Comparison of ENCODE assay signal across 7 mouse cellular contexts in genomic region chr8:126986495-126986894, GRCm38 (mm10). TPM values are rescaled to one million over a fixed set of nuclear protein-coding genes. Genes with fewer than 3 reads are reported as not detected.
A peak's percentile ranks its signal among the peaks of the same experiment; 100 is the strongest.
DNase-seq lines count a peak whose midpoint lies in the region; ATAC-seq lines count a peak whose summit lies in the region.

No protein-coding gene starts in this region.

- no peaks in the 10 kb centered on the region for H3K4me1 ChIP-seq in intestine, embryonic 16.5 days (ENCODE audit: control insufficient read depth, insufficient read depth, low read length)
- H3K4me1 ChIP-seq in midbrain, embryonic 11.5 days (ENCODE audit: control insufficient read depth, insufficient read depth, low read length), result no peaks in the 10 kb centered on the region

- H3K9ac ChIP-seq in intestine, embryonic 16.5 days (ENCODE audit: low read depth, low read length), result no peak overlapping the region
- H3K9ac ChIP-seq in midbrain, embryonic 11.5 days (ENCODE audit: low read length), result no peak overlapping the region

- intact Hi-C loops in left cerebral cortex, postnatal 14 days (cut with DNase I), result loop anchor here (2.0 kb wide), 2 partner anchors 152 to 192 kb away; no protein-coding TSS in a partner anchor

- 2% methylated on average over 12 of the region's 12 CpGs for WGBS in intestine, embryonic 16.5 days
- WGBS in midbrain, embryonic 11.5 days, result 4% methylated on average over 12 of the region's 12 CpGs

- no peaks in the 10 kb centered on the region for H3K27me3 ChIP-seq in intestine, embryonic 16.5 days (replicated peaks; ENCODE audit: control insufficient read depth, insufficient read depth, low read length)
- H3K27me3 ChIP-seq in midbrain, embryonic 11.5 days (ENCODE audit: control insufficient read depth, insufficient read depth, low read length), result no peaks in the 10 kb centered on the region

- ATAC-seq in activated CD4-positive, CD25-positive, alpha-beta regulatory T cell, adult 4 months, result peak; percentile 91
- ATAC-seq in common myeloid progenitor, adult 5-6 weeks (replicated peaks; ENCODE audit: low read depth, poor library complexity, severe bottlenecking), result peak; percentile 95
- peak; percentile 72 for ATAC-seq in intestine, embryonic 16.5 days
- peak; percentile 64 for ATAC-seq in midbrain, embryonic 11.5 days (ENCODE audit: low FRiP score)

- H3K9me3 ChIP-seq in intestine, embryonic 16.5 days (ENCODE audit: control insufficient read depth, low read length), result no peaks in the 10 kb centered on the region
- H3K9me3 ChIP-seq in midbrain, embryonic 11.5 days (ENCODE audit: control insufficient read depth, low read length), result no peaks in the 10 kb centered on the region

- H3K27ac ChIP-seq in intestine, embryonic 16.5 days (ENCODE audit: low read length), result no peak overlapping the region
- no peak overlapping the region for H3K27ac ChIP-seq in midbrain, embryonic 11.5 days (ENCODE audit: low read depth, low read length)

- H3K36me3 ChIP-seq in intestine, embryonic 16.5 days (ENCODE audit: control insufficient read depth, insufficient read depth, low read length), result no peaks in the 10 kb centered on the region
- no peaks in the 10 kb centered on the region for H3K36me3 ChIP-seq in midbrain, embryonic 11.5 days (ENCODE audit: control insufficient read depth, insufficient read depth, low read length)

- DNase-seq in gastrocnemius, postnatal 10 days, result peak; percentile 74
- peak; percentile 85 for DNase-seq in left cerebral cortex, postnatal 14 days (ENCODE audit: low spot score in 2 of 2)
- DNase-seq in midbrain, embryonic 11.5 days (ENCODE audit: low spot score, missing footprints), result peak; percentile 97
- peak; percentile 74 for DNase-seq in skeletal muscle tissue, adult 2 months (ENCODE audit: low read depth, low spot score)

- peak overlapping the region; percentile 39 for H3K4me2 ChIP-seq in intestine, embryonic 16.5 days (ENCODE audit: low read depth, low read length)
- H3K4me2 ChIP-seq in midbrain, embryonic 11.5 days, result no peak overlapping the region

- no peak overlapping the region for H3K4me3 ChIP-seq in intestine, embryonic 16.5 days (ENCODE audit: low read length)
- no peak overlapping the region for H3K4me3 ChIP-seq in midbrain, embryonic 11.5 days (ENCODE audit: low read depth, low read length)

RNA-seq across cellular contexts. Expression of gene Rbm34, which starts 15.6 kb away (rescaled TPM):
- 10 to 100 TPM; 16.6 to 19.5 TPM for polyA plus RNA-seq in activated CD4-positive, CD25-positive, alpha-beta regulatory T cell, adult 4 months (2017; shearing (Covaris generic))
- total RNA-seq in common myeloid progenitor, adult 5-6 weeks (2017), result 40.5 and 44.6 TPM in 2 replicates
- 1 to 10 TPM; 6.6 to 9.0 TPM for total RNA-seq in gastrocnemius, postnatal 10 days (2021)
- 20.6 and 22.0 TPM in 2 replicates for polyA plus RNA-seq in intestine, embryonic 16.5 days (2015; fragmentation: Nextera tagmentation; extraction: Ambion mirVana)
- 10 to 100 TPM; 12.8 to 14.1 TPM for total RNA-seq in left cerebral cortex, postnatal 14 days (2021)
- 32.0 and 38.4 TPM in 2 replicates for polyA plus RNA-seq in midbrain, embryonic 11.5 days (2014; fragmentation: Nextera tagmentation; extraction: Ambion mirVana)

RNA-seq across cellular contexts. Expression of gene Tomm20, which starts 40.9 kb away (rescaled TPM):
- 100 to 1,000 TPM in 1 of 2 experiments, 10 to 100 TPM in 1; 59.0 to 102 TPM for polyA plus RNA-seq in activated CD4-positive, CD25-positive, alpha-beta regulatory T cell, adult 4 months (2017; shearing (Covaris generic))
- total RNA-seq in common myeloid progenitor, adult 5-6 weeks (2017), result 126 and 160 TPM in 2 replicates
- total RNA-seq in gastrocnemius, postnatal 10 days (2021), result 100 to 1,000 TPM; 114 to 122 TPM
- polyA plus RNA-seq in intestine, embryonic 16.5 days (2015; fragmentation: Nextera tagmentation; extraction: Ambion mirVana), result 314 and 329 TPM in 2 replicates
- total RNA-seq in left cerebral cortex, postnatal 14 days (2021), result 100 to 1,000 TPM; 162 to 168 TPM
- polyA plus RNA-seq in midbrain, embryonic 11.5 days (2014; fragmentation: Nextera tagmentation; extraction: Ambion mirVana), result 239 and 240 TPM in 2 replicates
